23 mouse cellular contexts compared by ENCODE assay signal in the genomic region with DNA sequence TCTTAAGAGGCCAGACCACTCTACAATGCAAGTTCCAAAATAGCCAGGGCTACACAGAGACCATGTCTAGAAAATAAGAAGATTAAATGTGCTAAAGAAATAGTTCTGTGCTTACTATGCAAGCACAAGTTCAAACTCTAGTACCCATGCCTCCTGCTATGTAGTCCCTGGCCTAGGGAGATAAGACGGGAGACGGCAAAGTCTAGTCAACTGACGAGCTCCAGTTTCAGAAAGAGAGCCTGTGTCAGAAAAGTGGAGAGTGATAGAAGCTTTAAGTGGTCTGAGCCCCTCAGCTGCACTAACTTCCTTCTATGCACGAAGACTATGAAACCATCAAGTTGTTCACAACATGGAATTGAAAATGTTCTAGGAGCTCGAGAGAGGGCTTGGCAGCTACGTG. TPM values are rescaled to one million over a fixed set of nuclear protein-coding genes. Genes with fewer than 3 reads are reported as not detected.
DNase-seq lines count a peak whose midpoint lies in the region; ATAC-seq lines count a peak whose summit lies in the region.
"Had no signal": no experiment of that assay in that cellular context is flagged by ENCODE, and none has a peak within 500 bp of the region (broad histone marks: within the 10 kb centered on the region; RNA-seq: fewer than 3 reads in every experiment).

No protein-coding gene starts in this region.

- WGBS in heart, embryonic 11.5 days (ENCODE audit: insufficient replicate concordance): 65% methylated on average over 6 of the region's 6 CpGs
- 34% methylated on average over 6 of the region's 6 CpGs for WGBS in liver, embryonic 15.5 days (ENCODE audit: insufficient replicate concordance)

- no peaks in the 10 kb centered on the region for H3K27me3 ChIP-seq in heart, embryonic 11.5 days (ENCODE audit: control insufficient read depth, insufficient read depth, low read length)
- no peaks in the 10 kb centered on the region for H3K27me3 ChIP-seq in liver, embryonic 15.5 days
- H3K27me3 ChIP-seq: forebrain, embryonic 13.5 days had no signal

- no peak for DNase-seq in heart, postnatal 36 days
- no peak for DNase-seq in ovary, postnatal 36 days (ENCODE audit: low spot score)
- DNase-seq in thymus, postnatal 4 days: no peak
- DNase-seq in spleen, postnatal 14 days (ENCODE audit: low spot score in 2 of 2): no peak
- DNase-seq: adrenal gland, postnatal 10 days; B cell, adult 2 months; cerebellum, adult 11-12 months; cerebellum, adult 9-11 months; cerebellum, postnatal 36 days; forebrain, postnatal 0 days; gastrocnemius, adult 2 months; gastrocnemius, postnatal 36 days; heart, adult 11 months; heart, postnatal 10 days had no signal

- H3K27ac ChIP-seq in heart, embryonic 11.5 days (ENCODE audit: low read depth, low read length): no peak overlapping the region; the same call in 1 of the 2 replicates
- H3K27ac ChIP-seq in liver, embryonic 15.5 days (replicated peaks): peak overlapping the region; percentile 45; the same call in 1 of the 2 replicates
- H3K27ac ChIP-seq: embryonic facial prominence, embryonic 10.5 days; forebrain, embryonic 13.5 days; gastrocnemius, adult 2 months; hindbrain, embryonic 10.5 days; hindbrain, embryonic 14.5 days had no signal

- peaks cover 60% of the 10 kb centered on the region for H3K36me3 ChIP-seq in heart, embryonic 11.5 days (ENCODE audit: control insufficient read depth, insufficient read depth, low read length)
- peaks cover 98% of the 10 kb centered on the region for H3K36me3 ChIP-seq in liver, embryonic 15.5 days (replicated peaks)

- no peak overlapping the region for H3K9ac ChIP-seq in heart, embryonic 11.5 days (ENCODE audit: low read depth, low read length)
- H3K9ac ChIP-seq in liver, embryonic 15.5 days: no peak overlapping the region
- H3K9ac ChIP-seq: forebrain, embryonic 13.5 days; forebrain, postnatal 0 days; hindbrain, embryonic 14.5 days had no signal

- no peak overlapping the region for H3K4me2 ChIP-seq in heart, embryonic 11.5 days
- H3K4me2 ChIP-seq in liver, embryonic 15.5 days: no peak overlapping the region
- H3K4me2 ChIP-seq: forebrain, embryonic 13.5 days; hindbrain, embryonic 14.5 days had no signal

- H3K4me3 ChIP-seq in heart, embryonic 11.5 days (ENCODE audit: low read depth, low read length): no peak overlapping the region
- H3K4me3 ChIP-seq in liver, embryonic 15.5 days (replicated peaks): no peak overlapping the region
- H3K4me3 ChIP-seq: embryonic facial prominence, embryonic 10.5 days; forebrain, embryonic 13.5 days; gastrocnemius, adult 2 months; hindbrain, embryonic 10.5 days had no signal

- H3K4me1 ChIP-seq in heart, embryonic 11.5 days (ENCODE audit: control insufficient read depth, insufficient read depth, low read length): no peaks in the 10 kb centered on the region
- H3K4me1 ChIP-seq in liver, embryonic 15.5 days (replicated peaks): peaks cover 49% of the 10 kb centered on the region
- H3K4me1 ChIP-seq: embryonic facial prominence, embryonic 10.5 days; forebrain, embryonic 13.5 days; hindbrain, embryonic 10.5 days had no signal

- intact Hi-C loops in heart, postnatal 36 days (cut with DNase I): no loop called here

- 0 out of 2 replicates have a peak, but pooled peaks have one; percentile 20 for ATAC-seq in heart, embryonic 11.5 days (replicated peaks; ENCODE audit: insufficient number of reproducible peaks, low FRiP score, low TSS enrichment)
- ATAC-seq in common myeloid progenitor, adult 5-6 weeks (replicated peaks; ENCODE audit: low read depth, poor library complexity, severe bottlenecking): 0 out of 2 replicates have a peak, but pooled peaks have one; percentile 16
- peak; percentile 40; the same call in 1 of the 2 replicates for ATAC-seq in liver, embryonic 15.5 days (ENCODE audit: insufficient read depth)
- ATAC-seq in megakaryocyte-erythroid progenitor cell, adult 5-6 weeks (replicated peaks; ENCODE audit: low FRiP score, low TSS enrichment, poor library complexity, severe bottlenecking): peak; percentile 72
- ATAC-seq: CD4-positive, CD25-positive, alpha-beta regulatory T cell, adult 4 months; forebrain, embryonic 13.5 days; forebrain, postnatal 0 days had no signal

- no peaks in the 10 kb centered on the region for H3K9me3 ChIP-seq in heart, embryonic 11.5 days (replicated peaks; ENCODE audit: control insufficient read depth, low read length)
- no peaks in the 10 kb centered on the region for H3K9me3 ChIP-seq in liver, embryonic 15.5 days (replicated peaks)
- H3K9me3 ChIP-seq: embryonic facial prominence, embryonic 10.5 days; forebrain, embryonic 13.5 days; hindbrain, embryonic 10.5 days had no signal

RNA-seq across cellular contexts. Expression of a gene that starts 9.1 kb away (rescaled TPM):
- 172 and 179 TPM in 2 replicates for polyA plus RNA-seq in heart, embryonic 11.5 days (2014; fragmentation: Nextera tagmentation; extraction: Ambion mirVana)
- 10 to 100 TPM; 59.5 to 61.1 TPM for total RNA-seq in heart, postnatal 36 days (2021)
- 188 and 253 TPM in 2 replicates for total RNA-seq in common myeloid progenitor, adult 5-6 weeks (2017)
- polyA plus RNA-seq in liver, embryonic 15.5 days (2015; fragmentation: Nextera tagmentation; extraction: Ambion mirVana): 121 and 128 TPM in 2 replicates
- 141 and 226 TPM in 2 replicates for total RNA-seq in megakaryocyte-erythroid progenitor cell, adult 5-6 weeks (2014; fragmentation: Nextera tagmentation)
- total RNA-seq in megakaryocyte-erythroid progenitor cell, adult 5-6 weeks (2017): 255 and 296 TPM in 2 replicates

RNA-seq across cellular contexts. Expression of a gene that starts 9.3 kb away (rescaled TPM):
- polyA plus RNA-seq in heart, embryonic 11.5 days (2014; fragmentation: Nextera tagmentation; extraction: Ambion mirVana): 76.5 and 92.4 TPM in 2 replicates
- total RNA-seq in heart, postnatal 36 days (2021): 10 to 100 TPM; 39.3 to 45.7 TPM
- 164 and 249 TPM in 2 replicates for total RNA-seq in common myeloid progenitor, adult 5-6 weeks (2017)
- polyA plus RNA-seq in liver, embryonic 15.5 days (2015; fragmentation: Nextera tagmentation; extraction: Ambion mirVana): 28.8 and 36.5 TPM in 2 replicates
- total RNA-seq in megakaryocyte-erythroid progenitor cell, adult 5-6 weeks (2014; fragmentation: Nextera tagmentation): 90.0 and 173 TPM in 2 replicates
- total RNA-seq in megakaryocyte-erythroid progenitor cell, adult 5-6 weeks (2017): 333 and 358 TPM in 2 replicates

RNA-seq across cellular contexts. Expression of a gene that starts 17.6 kb away (rescaled TPM):
- polyA plus RNA-seq in heart, embryonic 11.5 days (2014; fragmentation: Nextera tagmentation; extraction: Ambion mirVana): 7.4 and 10.7 TPM in 2 replicates
- total RNA-seq in heart, postnatal 36 days (2021): 10 to 100 TPM; 28.5 to 42.2 TPM
- total RNA-seq in common myeloid progenitor, adult 5-6 weeks (2017): 15.1 and 15.3 TPM in 2 replicates
- 7.7 and 8.8 TPM in 2 replicates for polyA plus RNA-seq in liver, embryonic 15.5 days (2015; fragmentation: Nextera tagmentation; extraction: Ambion mirVana)
- total RNA-seq in megakaryocyte-erythroid progenitor cell, adult 5-6 weeks (2014; fragmentation: Nextera tagmentation): 10.2 and 15.4 TPM in 2 replicates
- 17.9 and 18.6 TPM in 2 replicates for total RNA-seq in megakaryocyte-erythroid progenitor cell, adult 5-6 weeks (2017)

RNA-seq across cellular contexts. Expression of a gene that starts 17.7 kb away (rescaled TPM):
- polyA plus RNA-seq in heart, embryonic 11.5 days (2014; fragmentation: Nextera tagmentation; extraction: Ambion mirVana): 15.1 and 17.2 TPM in 2 replicates
- total RNA-seq in heart, postnatal 36 days (2021): 10 to 100 TPM; 11.4 to 11.7 TPM
- 38.3 and 45.7 TPM in 2 replicates for total RNA-seq in common myeloid progenitor, adult 5-6 weeks (2017)
- polyA plus RNA-seq in liver, embryonic 15.5 days (2015; fragmentation: Nextera tagmentation; extraction: Ambion mirVana): 24.4 and 25.1 TPM in 2 replicates
- total RNA-seq in megakaryocyte-erythroid progenitor cell, adult 5-6 weeks (2014; fragmentation: Nextera tagmentation): 49.8 and 59.1 TPM in 2 replicates
- 42.1 and 63.4 TPM in 2 replicates for total RNA-seq in megakaryocyte-erythroid progenitor cell, adult 5-6 weeks (2017)

RNA-seq across cellular contexts. Expression of a gene that starts 35.3 kb away (rescaled TPM):
- polyA plus RNA-seq in heart, embryonic 11.5 days (2014; fragmentation: Nextera tagmentation; extraction: Ambion mirVana): 95.4 and 127 TPM in 2 replicates
- total RNA-seq in heart, postnatal 36 days (2021): 10 to 100 TPM; 71.7 to 84.7 TPM
- total RNA-seq in common myeloid progenitor, adult 5-6 weeks (2017): 144 and 160 TPM in 2 replicates
- polyA plus RNA-seq in liver, embryonic 15.5 days (2015; fragmentation: Nextera tagmentation; extraction: Ambion mirVana): 185 and 195 TPM in 2 replicates
- 54.0 and 68.8 TPM in 2 replicates for total RNA-seq in megakaryocyte-erythroid progenitor cell, adult 5-6 weeks (2014; fragmentation: Nextera tagmentation)
- 23.7 and 35.9 TPM in 2 replicates for total RNA-seq in megakaryocyte-erythroid progenitor cell, adult 5-6 weeks (2017)

Comparison
In these comparisons a context has a peak if more than half of its experiments do, and no peak if none do; other contexts are left out.
1. ATAC-seq: peak in every context shown above with its lines; median percentile 72 in megakaryocyte-erythroid progenitor cell, adult 5-6 weeks; 40 in liver, embryonic 15.5 days; 20 in heart, embryonic 11.5 days; 16 in common myeloid progenitor, adult 5-6 weeks.